Mouse (Mus musculus): Measurements from ENCODE around the gene 1700025C18Rik. TPM values are rescaled to one million over a fixed set of nuclear protein-coding genes. Genes with fewer than 3 reads are reported as not detected.

Gene 1700025C18Rik
- total RNA-seq (2023): not detected

DNA sequence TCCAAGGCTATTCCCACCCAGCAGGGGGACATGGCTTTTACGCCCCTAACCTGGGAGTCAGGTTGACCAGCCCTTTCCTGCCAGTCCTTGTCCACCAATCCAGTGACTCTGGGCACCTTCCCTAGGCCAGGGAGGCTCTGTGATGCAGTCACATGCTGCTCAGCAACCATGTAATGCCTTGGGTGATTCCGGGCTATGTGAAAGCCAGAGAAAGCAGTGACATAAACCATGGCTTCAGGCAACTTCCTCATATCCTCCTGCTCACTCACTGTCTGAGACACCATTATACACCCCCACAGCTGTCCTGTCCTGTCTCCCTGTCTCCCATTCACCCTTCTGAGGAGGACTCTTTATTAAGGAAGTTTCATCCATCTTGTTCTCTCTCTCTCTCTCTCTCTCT is at the start of gene 1700025C18Rik:
Gene 1700025C18Rik, minus strand, starts transcription at position 101 of the 400 bp plus-strand sequence.

DNA sequence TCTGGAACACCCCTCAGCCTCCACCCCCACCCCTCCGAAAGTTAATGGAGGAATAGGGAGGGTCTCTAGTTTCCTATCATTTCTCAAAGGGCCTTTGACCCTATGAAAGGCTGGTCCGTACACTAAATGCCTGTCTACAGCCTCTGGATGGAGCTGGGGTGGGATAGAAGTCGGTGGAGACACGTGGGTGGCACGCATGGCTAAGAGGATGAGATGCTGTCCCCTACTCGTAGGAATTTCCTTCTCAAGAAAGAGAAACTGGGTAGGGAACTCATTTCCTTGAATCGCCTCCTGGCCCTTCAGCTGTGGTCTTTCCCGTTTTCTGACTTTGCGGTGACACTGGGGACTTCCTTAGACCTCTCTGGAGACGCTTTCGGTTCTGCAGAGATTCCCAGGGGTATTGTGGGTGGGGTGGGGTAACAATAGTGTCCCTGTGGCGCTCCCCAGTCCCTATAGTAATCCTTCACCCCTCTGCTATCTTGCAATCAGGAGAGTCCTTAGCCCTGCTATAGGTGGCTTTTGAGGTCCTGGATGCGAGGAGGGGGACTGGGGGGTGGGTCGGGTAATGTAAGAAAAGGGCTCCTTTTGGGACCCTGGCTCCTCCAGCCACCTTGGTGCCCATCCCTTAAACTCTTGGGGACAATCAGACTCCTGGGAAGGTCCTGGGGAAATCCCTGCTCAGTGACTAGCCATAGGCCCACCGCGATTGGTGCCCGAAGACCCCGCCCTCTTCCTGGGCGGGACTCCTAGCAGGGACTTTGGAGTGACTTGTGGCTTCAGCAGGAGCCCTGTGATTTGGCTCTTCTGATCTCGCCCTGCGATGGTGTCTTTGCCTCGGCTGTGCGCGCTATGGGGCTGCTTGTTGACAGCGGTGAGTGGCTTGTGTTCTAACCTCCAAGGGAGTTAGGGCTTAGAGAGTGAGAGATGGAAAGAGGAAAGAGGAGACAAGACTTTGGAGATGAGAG is 35.4 kb downstream of the 1700025C18Rik start, which contains the start of gene Cd40:
Gene Cd40, plus strand, starts transcription at position 740 of the 965 bp plus-strand sequence.

DNA sequence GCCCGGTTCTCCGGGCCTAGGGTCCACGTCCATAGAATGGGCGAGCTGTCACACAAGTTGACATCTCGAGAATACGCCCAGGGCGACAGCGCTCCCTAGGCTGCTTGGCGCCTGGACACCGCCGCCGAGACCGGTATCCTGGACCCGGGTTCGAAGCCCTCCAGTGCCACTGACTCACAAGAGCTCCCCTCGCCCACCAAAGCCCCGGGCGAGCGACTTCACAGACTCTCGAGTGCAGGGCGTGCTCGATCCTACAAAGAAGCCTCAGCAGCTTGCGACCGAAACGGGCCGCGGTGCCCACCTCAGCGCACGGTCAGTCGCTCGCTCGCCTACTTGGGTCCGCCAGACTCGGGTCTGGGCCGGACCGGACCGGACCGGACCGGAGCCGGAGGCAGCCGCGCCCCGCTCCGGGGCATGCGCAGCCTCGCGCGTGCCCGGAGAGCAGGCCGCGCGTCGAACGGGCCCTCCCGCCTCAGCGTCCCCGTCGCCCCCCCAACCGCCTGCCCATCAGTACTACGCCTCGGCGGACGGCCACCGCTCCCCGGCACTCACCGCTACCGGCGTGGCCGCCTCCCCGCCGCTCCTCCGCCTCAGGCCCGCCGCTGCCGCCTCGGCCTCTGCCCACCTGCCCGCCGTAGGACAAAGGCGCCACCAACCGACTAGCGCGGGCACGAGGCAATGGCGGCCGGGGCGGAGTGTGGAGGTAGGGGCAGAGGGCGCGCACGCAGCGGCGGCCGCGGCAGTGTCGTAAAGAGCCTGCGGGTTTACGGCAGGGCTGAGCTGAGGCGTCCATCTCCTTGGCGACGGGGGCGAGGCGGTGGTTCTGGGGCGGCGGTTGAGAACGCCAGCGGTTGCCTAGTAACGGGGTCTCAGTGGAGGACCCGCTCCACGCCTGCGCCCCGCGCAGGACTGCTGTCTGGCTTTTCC is 56.2 kb downstream of the 1700025C18Rik start, which contains the start of gene Ncoa5:
Gene Ncoa5, minus strand, starts transcription at position 737 of the 927 bp plus-strand sequence.

Other genes starting within 250 kb of the 1700025C18Rik start
- 1 to 10 TPM; 5.4 to 5.7 TPM for gene Pltp, start 233.0 kb downstream of the 1700025C18Rik start, total RNA-seq (2023)
- 10 to 100 TPM; 55.4 to 63.3 TPM for gene Pcif1, start 211.4 kb downstream of the 1700025C18Rik start, total RNA-seq (2023)
- gene Zfp335, start 179.0 kb downstream of the 1700025C18Rik start, total RNA-seq (2023): 10 to 100 TPM; 31.0 TPM
- 1,000 to 10,000 TPM; 1,995 to 2,087 TPM for gene Mmp9, start 150.0 kb downstream of the 1700025C18Rik start, total RNA-seq (2023)
- gene Slc12a5, start 129.9 kb downstream of the 1700025C18Rik start, total RNA-seq (2023): 1 to 10 TPM; 5.8 to 7.0 TPM
- gene Ncoa5, start 55.9 kb downstream of the 1700025C18Rik start, total RNA-seq (2023): 10 to 100 TPM; 17.1 to 22.2 TPM
- 1 to 10 TPM; 5.8 to 8.5 TPM for gene Cd40, start 35.1 kb downstream of the 1700025C18Rik start, total RNA-seq (2023)
- gene Cdh22, start 144.1 kb upstream of the 1700025C18Rik start, total RNA-seq (2023): not detected
- gene Slc35c2, start 197.1 kb upstream of the 1700025C18Rik start, total RNA-seq (2023): 10 to 100 TPM; 80.9 to 85.3 TPM
- gene Elmo2, start 235.7 kb upstream of the 1700025C18Rik start, total RNA-seq (2023): 10 to 100 TPM; 54.9 to 74.8 TPM